Mouse (Mus musculus): Measurements from ENCODE around the gene Gm36028. TPM values are rescaled to one million over a fixed set of nuclear protein-coding genes. Genes with fewer than 3 reads are reported as not detected.

Gm36028 gene
- polyA plus RNA-seq (2015; fragmentation: Nextera tagmentation; extraction: Ambion mirVana) = 0.72 and 1.4 TPM in 2 replicates

- no peak within 1 kb of the TSS for H3K27ac ChIP-seq (ENCODE audit: low read length)
- no peaks in the 10 kb centered on the region for H3K4me1 ChIP-seq (ENCODE audit: control insufficient read depth, insufficient read depth, low read length)
- H3K9ac ChIP-seq (ENCODE audit: low read length) = no peak within 1 kb of the TSS
- peak; percentile 66 for ATAC-seq (ENCODE audit: insufficient read depth, low FRiP score)
- H3K4me3 ChIP-seq (replicated peaks; ENCODE audit: low read length) = no peak within 1 kb of the TSS
- WGBS = 67% methylated on average over 7 of the region's 7 CpGs
- H3K9me3 ChIP-seq (replicated peaks; ENCODE audit: control insufficient read depth, low read length) = no peaks in the 10 kb centered on the region
- no peak within 1 kb of the TSS for H3K4me2 ChIP-seq (ENCODE audit: low read depth, low read length)
- H3K27me3 ChIP-seq (ENCODE audit: control insufficient read depth, insufficient read depth, low read length) = no peaks in the 10 kb centered on the region
- H3K36me3 ChIP-seq (ENCODE audit: control insufficient read depth, insufficient read depth, low read length) = no peaks in the 10 kb centered on the region
Measured at GRCm38 (mm10) chr16:37861029-37861428, at the start of gene Gm36028. Gene Gm36028 (minus strand): TSS chr16:37861146.

GRCm38 (mm10) chr16:37906456-37906855 lies 45.5 kb upstream of the Gm36028 start:
- Histone ChIP-seq H3K9ac (ENCODE audit: low read length) (no peak overlapping the region), H3K4me1 (ENCODE audit: control insufficient read depth, insufficient read depth, low read length) (no peaks in the 10 kb centered on the region), H3K4me2 (ENCODE audit: low read depth, low read length) (no peak overlapping the region), H3K27ac (ENCODE audit: low read length) (no peak overlapping the region), H3K27me3 (ENCODE audit: control insufficient read depth, insufficient read depth, low read length) (no peaks in the 10 kb centered on the region), H3K36me3 (ENCODE audit: control insufficient read depth, insufficient read depth, low read length) (no peaks in the 10 kb centered on the region), H3K9me3 (replicated peaks; ENCODE audit: control insufficient read depth, low read length) (no peaks in the 10 kb centered on the region; the same call in 1 of the 2 replicates), H3K4me3 (replicated peaks; ENCODE audit: low read length) (no peak overlapping the region)
- ATAC-seq (ENCODE audit: insufficient read depth, low FRiP score) = no peak
- 92% methylated on average over 3 of the region's 3 CpGs for WGBS

GRCm38 (mm10) chr16:37901318-37901717 lies 40.4 kb upstream of the Gm36028 start:
- H3K4me1 ChIP-seq (ENCODE audit: control insufficient read depth, insufficient read depth, low read length) = peaks cover 3% of the 10 kb centered on the region; the same call in 1 of the 2 replicates
- H3K9me3 ChIP-seq (replicated peaks; ENCODE audit: control insufficient read depth, low read length) = no peaks in the 10 kb centered on the region
- no peak overlapping the region for H3K4me3 ChIP-seq (replicated peaks; ENCODE audit: low read length)
- H3K9ac ChIP-seq (ENCODE audit: low read length) = no peak overlapping the region
- ATAC-seq (ENCODE audit: insufficient read depth, low FRiP score) = peak; percentile 64; the same call in 1 of the 2 replicates
- no peaks in the 10 kb centered on the region for H3K27me3 ChIP-seq (ENCODE audit: control insufficient read depth, insufficient read depth, low read length)
- 42% methylated on average over 11 of the region's 11 CpGs for WGBS
- H3K27ac ChIP-seq (ENCODE audit: low read length) = no peak overlapping the region
- H3K36me3 ChIP-seq (ENCODE audit: control insufficient read depth, insufficient read depth, low read length) = no peaks in the 10 kb centered on the region
- no peak overlapping the region for H3K4me2 ChIP-seq (ENCODE audit: low read depth, low read length)

GRCm38 (mm10) chr16:37899357-37899756 lies 38.4 kb upstream of the Gm36028 start:
- Histone ChIP-seq H3K27ac (ENCODE audit: low read length) (no peak overlapping the region), H3K4me2 (ENCODE audit: low read depth, low read length) (no peak overlapping the region), H3K4me3 (replicated peaks; ENCODE audit: low read length) (no peak overlapping the region), H3K4me1 (ENCODE audit: control insufficient read depth, insufficient read depth, low read length) (peaks cover 3% of the 10 kb centered on the region; the same call in 1 of the 2 replicates), H3K9ac (ENCODE audit: low read length) (no peak overlapping the region), H3K27me3 (ENCODE audit: control insufficient read depth, insufficient read depth, low read length) (no peaks in the 10 kb centered on the region), H3K9me3 (replicated peaks; ENCODE audit: control insufficient read depth, low read length) (no peaks in the 10 kb centered on the region), H3K36me3 (ENCODE audit: control insufficient read depth, insufficient read depth, low read length) (no peaks in the 10 kb centered on the region)
- WGBS = 41% methylated on average over 2 of the region's 2 CpGs
- no peak for ATAC-seq (ENCODE audit: insufficient read depth, low FRiP score)

- ATAC-seq (ENCODE audit: insufficient read depth, low FRiP score) = no peak
- peaks cover 3% of the 10 kb centered on the region; the same call in 1 of the 2 replicates for H3K4me1 ChIP-seq (ENCODE audit: control insufficient read depth, insufficient read depth, low read length)
- WGBS = 76% methylated on average over 5 of the region's 5 CpGs
- no peaks in the 10 kb centered on the region for H3K9me3 ChIP-seq (replicated peaks; ENCODE audit: control insufficient read depth, low read length)
- H3K36me3 ChIP-seq (ENCODE audit: control insufficient read depth, insufficient read depth, low read length) = no peaks in the 10 kb centered on the region
- H3K27me3 ChIP-seq (ENCODE audit: control insufficient read depth, insufficient read depth, low read length) = no peaks in the 10 kb centered on the region
- no peak overlapping the region for H3K27ac ChIP-seq (ENCODE audit: low read length)
- no peak overlapping the region for H3K9ac ChIP-seq (ENCODE audit: low read length)
- no peak overlapping the region for H3K4me3 ChIP-seq (replicated peaks; ENCODE audit: low read length)
- no peak overlapping the region for H3K4me2 ChIP-seq (ENCODE audit: low read depth, low read length)
Measured at GRCm38 (mm10) chr16:37898790-37899189, 37.8 kb upstream of the Gm36028 start.

- no peak overlapping the region for H3K27ac ChIP-seq (ENCODE audit: low read length)
- H3K9me3 ChIP-seq (replicated peaks; ENCODE audit: control insufficient read depth, low read length) = no peaks in the 10 kb centered on the region
- H3K4me3 ChIP-seq (replicated peaks; ENCODE audit: low read length) = no peak overlapping the region
- ATAC-seq (ENCODE audit: insufficient read depth, low FRiP score) = peak; percentile 53; the same call in 1 of the 2 replicates
- no peak overlapping the region for H3K4me2 ChIP-seq (ENCODE audit: low read depth, low read length)
- WGBS = 73% methylated on average over 2 of the region's 2 CpGs
- no peak overlapping the region for H3K9ac ChIP-seq (ENCODE audit: low read length)
- H3K36me3 ChIP-seq (ENCODE audit: control insufficient read depth, insufficient read depth, low read length) = no peaks in the 10 kb centered on the region
- H3K27me3 ChIP-seq (ENCODE audit: control insufficient read depth, insufficient read depth, low read length) = no peaks in the 10 kb centered on the region
- peaks cover 6% of the 10 kb centered on the region; the same call in 1 of the 2 replicates for H3K4me1 ChIP-seq (ENCODE audit: control insufficient read depth, insufficient read depth, low read length)
Measured at GRCm38 (mm10) chr16:37893942-37894341, 33.0 kb upstream of the Gm36028 start.

- no peaks in the 10 kb centered on the region for H3K9me3 ChIP-seq (replicated peaks; ENCODE audit: control insufficient read depth, low read length)
- peaks cover 6% of the 10 kb centered on the region; the same call in 1 of the 2 replicates for H3K4me1 ChIP-seq (ENCODE audit: control insufficient read depth, insufficient read depth, low read length)
- H3K9ac ChIP-seq (ENCODE audit: low read length) = no peak overlapping the region
- H3K27me3 ChIP-seq (ENCODE audit: control insufficient read depth, insufficient read depth, low read length) = no peaks in the 10 kb centered on the region
- WGBS = 48% methylated on average over 6 of the region's 6 CpGs
- H3K4me2 ChIP-seq (ENCODE audit: low read depth, low read length) = no peak overlapping the region
- no peak for ATAC-seq (ENCODE audit: insufficient read depth, low FRiP score)
- H3K27ac ChIP-seq (ENCODE audit: low read length) = peak overlapping the region; percentile 27; the same call in 1 of the 2 replicates
- no peak overlapping the region for H3K4me3 ChIP-seq (replicated peaks; ENCODE audit: low read length)
- H3K36me3 ChIP-seq (ENCODE audit: control insufficient read depth, insufficient read depth, low read length) = no peaks in the 10 kb centered on the region
Measured at GRCm38 (mm10) chr16:37893381-37893780, 32.4 kb upstream of the Gm36028 start.

GRCm38 (mm10) chr16:37892667-37893066 lies 31.7 kb upstream of the Gm36028 start:
- ATAC-seq (ENCODE audit: insufficient read depth, low FRiP score) = no peak
- H3K4me2 ChIP-seq (ENCODE audit: low read depth, low read length) = no peak overlapping the region
- 55% methylated on average over 2 of the region's 2 CpGs for WGBS

GRCm38 (mm10) chr16:37888986-37889385 lies 28.0 kb upstream of the Gm36028 start:
- H3K4me2 ChIP-seq (ENCODE audit: low read depth, low read length) = no peak overlapping the region
- 82% methylated on average over 3 of the region's 3 CpGs for WGBS
- H3K4me3 ChIP-seq (replicated peaks; ENCODE audit: low read length) = no peak overlapping the region
- H3K4me1 ChIP-seq (ENCODE audit: control insufficient read depth, insufficient read depth, low read length) = peaks cover 6% of the 10 kb centered on the region; the same call in 1 of the 2 replicates
- H3K27ac ChIP-seq (ENCODE audit: low read length) = no peak overlapping the region
- no peak for ATAC-seq (ENCODE audit: insufficient read depth, low FRiP score)
- no peaks in the 10 kb centered on the region for H3K9me3 ChIP-seq (replicated peaks; ENCODE audit: control insufficient read depth, low read length)
- H3K36me3 ChIP-seq (ENCODE audit: control insufficient read depth, insufficient read depth, low read length) = peaks cover 3% of the 10 kb centered on the region; the same call in 1 of the 2 replicates
- H3K9ac ChIP-seq (ENCODE audit: low read length) = no peak overlapping the region
- no peaks in the 10 kb centered on the region for H3K27me3 ChIP-seq (ENCODE audit: control insufficient read depth, insufficient read depth, low read length)

More at GRCm38 (mm10) chr16:37892667-37893066, 31.7 kb upstream of the Gm36028 start:
- H3K9ac ChIP-seq (ENCODE audit: low read length) = no peak overlapping the region
- no peak overlapping the region for H3K4me3 ChIP-seq (replicated peaks; ENCODE audit: low read length)
- H3K4me1 ChIP-seq (ENCODE audit: control insufficient read depth, insufficient read depth, low read length) = peaks cover 6% of the 10 kb centered on the region; the same call in 1 of the 2 replicates
- no peaks in the 10 kb centered on the region for H3K27me3 ChIP-seq (ENCODE audit: control insufficient read depth, insufficient read depth, low read length)
- no peaks in the 10 kb centered on the region for H3K9me3 ChIP-seq (replicated peaks; ENCODE audit: control insufficient read depth, low read length)
- no peak overlapping the region for H3K27ac ChIP-seq (ENCODE audit: low read length)
- H3K36me3 ChIP-seq (ENCODE audit: control insufficient read depth, insufficient read depth, low read length) = no peaks in the 10 kb centered on the region
